Mouse (Mus musculus) forebrain, embryonic 14.5 days (tissue): ENCODE measurements at regions not wholly inside any gene's neighbourhood (a gene's known extent, or its start where the extent isn't known, plus 50 kb on each side); places are given as distances from the start of the nearest gene placed in this dataset.
A peak's percentile ranks its signal among the peaks of the same experiment; 100 is the strongest.

Experiments
- ATAC-seq: fragments of 200-750 bp; cut with Nextera tagmentation; 2 replicates; pipeline ENCODE4 v1.8.0; 2017; ENCODE audit warnings: mild to moderate bottlenecking, moderate library complexity
- DNase-seq: peaks from one replicate; pipeline ENCODE4 v3.0.0-alpha.2; 2015; ENCODE audit warnings: low spot score
- H3K27ac ChIP-seq: fragments of 300-500 bp; sonication (generic); 2 replicates; pipeline ENCODE4 v1.5.1; 2014; ENCODE audit warnings: low read depth, mild to moderate bottlenecking, control low read depth, low read length, moderate library complexity
- H3K27me3 ChIP-seq: fragments of 300-500 bp; sonication (generic); replicated peaks from 2 replicates; pipeline ENCODE4 v1.6.1; 2014; ENCODE audit warnings: low read length, control low read depth, mixed read lengths; ENCODE audit not compliant: control insufficient read depth, insufficient read depth
- H3K36me3 ChIP-seq: fragments of 300-500 bp; sonication (generic); 2 replicates; pipeline ENCODE4 v1.6.1; 2014; ENCODE audit warnings: low read length, control low read depth; ENCODE audit not compliant: control insufficient read depth, insufficient read depth
- H3K4me1 ChIP-seq: fragments of 300-500 bp; sonication (generic); 2 replicates; pipeline ENCODE4 v1.6.1; 2014; ENCODE audit warnings: antibody characterized with exemption, low read length, control low read depth; ENCODE audit not compliant: control insufficient read depth, insufficient read depth
- H3K4me2 ChIP-seq: fragments of 300-500 bp; sonication (generic); 2 replicates; pipeline ENCODE4 v1.6.1; 2014; ENCODE audit warnings: mild to moderate bottlenecking, control low read depth, low read length
- H3K4me3 ChIP-seq: fragments of 300-500 bp; sonication (generic); 2 replicates; pipeline ENCODE4 v1.5.1; 2014; ENCODE audit warnings: low read depth, low read length, control low read depth
- H3K9ac ChIP-seq: fragments of 300-500 bp; sonication (generic); 2 replicates; pipeline ENCODE4 v1.6.1; 2014; ENCODE audit warnings: mild to moderate bottlenecking, low read length, control low read depth, moderate library complexity
- H3K9me3 ChIP-seq: fragments of 300-500 bp; sonication (generic); replicated peaks from 2 replicates; pipeline ENCODE4 v1.6.1; 2016; ENCODE audit warnings: low read length, control low read depth, mixed read lengths; ENCODE audit not compliant: control insufficient read depth
- WGBS: fragments of 180-500 bp; shearing (Covaris S2); extraction: QIAGEN DNeasy Blood & Tissue Kit; methylation state at CpG from one replicate; pipeline ENCODE4 v1.1.7; 2014; 5-methylcytosine and 5-hydroxymethylcytosine counted together

DNA sequence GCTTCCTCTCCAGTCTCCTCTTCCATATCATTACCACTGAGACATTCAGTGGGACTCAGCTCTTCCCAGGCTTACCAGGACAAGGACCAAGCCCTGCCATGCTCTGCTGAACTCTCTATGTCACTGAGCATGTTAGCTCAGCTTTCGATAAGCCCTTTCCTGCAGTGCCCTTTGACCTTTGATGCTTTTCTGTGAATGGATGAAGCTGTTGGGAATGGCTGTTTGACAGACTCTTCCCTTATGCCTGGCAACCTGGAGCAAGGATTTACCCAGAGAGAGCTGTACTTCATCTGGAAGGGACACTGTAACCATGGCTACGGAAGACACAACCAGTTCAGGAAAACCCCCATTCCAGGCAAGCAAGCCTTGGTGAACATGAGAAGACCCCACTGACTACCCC lies 172.8 kb downstream of the Shq1 start:
- Histone ChIP-seq H3K9me3 (no peaks in the 10 kb centered on the region), H3K4me3 (no peak overlapping the region), H3K4me1 (peaks cover 14% of the 10 kb centered on the region), H3K27ac (no peak overlapping the region), H3K4me2 (no peak overlapping the region), H3K27me3 (no peaks in the 10 kb centered on the region), H3K9ac (no peak overlapping the region), H3K36me3 (no peaks in the 10 kb centered on the region)
- ATAC-seq (no peak), DNase-seq (no peak)
- 76% methylated on average over 2 of the region's 2 CpGs for WGBS

DNA sequence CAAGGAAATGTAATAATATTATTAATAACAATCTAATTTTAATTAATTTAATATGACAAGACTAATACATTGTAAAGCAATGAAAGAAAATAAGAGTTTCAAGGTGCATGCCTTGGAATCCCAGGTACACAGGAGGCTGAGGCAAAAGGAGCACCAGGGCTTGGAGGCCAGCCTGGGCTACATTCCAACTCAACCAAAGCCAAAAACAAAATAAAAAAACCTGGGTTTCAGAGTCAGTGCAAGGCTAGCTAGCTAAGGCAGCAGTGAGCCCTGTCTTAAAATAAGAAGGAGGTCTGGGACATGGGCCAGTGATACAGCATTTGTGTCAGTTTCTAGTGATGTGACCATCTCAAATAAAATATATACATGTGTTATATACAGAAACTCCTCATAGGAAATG lies 174.8 kb downstream of the Shq1 start:
- Histone ChIP-seq H3K9ac (no peak overlapping the region), H3K27me3 (no peaks in the 10 kb centered on the region), H3K9me3 (no peaks in the 10 kb centered on the region), H3K4me2 (no peak overlapping the region), H3K4me3 (no peak overlapping the region), H3K4me1 (0 out of 2 replicates have a peak, but pooled peaks cover 4% of the 10 kb centered on the region), H3K27ac (no peak overlapping the region), H3K36me3 (no peaks in the 10 kb centered on the region)
- ATAC-seq, result no peak
- no peak for DNase-seq

DNA sequence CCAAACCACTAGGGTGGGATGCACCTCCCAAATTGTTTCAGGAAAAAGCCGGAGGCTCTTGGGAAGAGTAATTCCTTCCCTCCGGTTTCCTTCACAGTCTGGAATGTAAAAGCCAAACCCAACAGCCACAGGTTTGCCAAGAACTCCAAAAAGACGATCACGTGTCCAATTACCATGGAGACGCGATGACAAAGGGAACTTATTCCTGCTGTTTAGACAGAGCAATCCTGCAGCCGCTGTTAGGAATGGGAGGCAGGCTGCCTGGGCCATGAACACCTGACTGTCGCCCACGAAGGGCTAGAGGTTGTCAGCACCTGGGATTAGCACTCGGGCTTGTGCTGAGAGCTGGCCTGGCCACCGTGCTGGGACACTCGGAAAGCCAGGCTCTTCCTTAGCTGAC lies 175.8 kb downstream of the Shq1 start:
- ATAC-seq, result peak; percentile 58
- Histone ChIP-seq H3K27ac (no peak overlapping the region), H3K9me3 (no peaks in the 10 kb centered on the region), H3K4me1 (0 out of 2 replicates have a peak, but pooled peaks cover 4% of the 10 kb centered on the region), H3K4me3 (no peak overlapping the region), H3K27me3 (no peaks in the 10 kb centered on the region), H3K36me3 (no peaks in the 10 kb centered on the region), H3K9ac (no peak overlapping the region), H3K4me2 (0 out of 2 replicates have a peak overlapping the region, but pooled peaks have one; percentile 16)
- DNase-seq, result peak; percentile 85
- WGBS, result 44% methylated on average over 12 of the region's 12 CpGs

DNA sequence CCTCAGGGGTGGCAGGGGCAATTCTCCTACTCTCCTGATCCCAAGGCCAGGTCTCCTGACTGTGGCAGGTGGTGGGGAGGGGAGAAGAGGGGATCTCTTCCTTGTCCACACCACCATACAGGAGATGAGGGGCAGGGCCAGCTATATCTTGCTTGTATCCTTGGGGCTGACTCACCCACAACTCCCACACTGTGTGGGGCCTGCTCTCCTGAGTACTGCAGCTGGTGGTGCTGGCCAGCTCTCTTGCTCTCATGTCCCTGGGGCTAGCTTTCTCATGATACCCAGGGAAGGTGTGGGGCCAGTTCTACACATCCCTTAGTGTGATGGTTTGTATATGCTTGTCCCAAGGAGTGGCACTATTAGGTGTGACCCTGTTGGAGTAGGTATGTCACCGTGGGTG lies 177.4 kb downstream of the Shq1 start:
- no peaks in the 10 kb centered on the region for H3K9me3 ChIP-seq
- H3K4me1 ChIP-seq, result 0 out of 2 replicates have a peak, but pooled peaks cover 4% of the 10 kb centered on the region
- no peak overlapping the region for H3K27ac ChIP-seq
- WGBS, result 82% methylated on average over 1 of the region's 1 CpGs
- H3K9ac ChIP-seq, result no peak overlapping the region
- DNase-seq, result no peak
- H3K4me3 ChIP-seq, result no peak overlapping the region
- no peak for ATAC-seq
- no peaks in the 10 kb centered on the region for H3K27me3 ChIP-seq
- no peak overlapping the region for H3K4me2 ChIP-seq
- H3K36me3 ChIP-seq, result no peaks in the 10 kb centered on the region

DNA sequence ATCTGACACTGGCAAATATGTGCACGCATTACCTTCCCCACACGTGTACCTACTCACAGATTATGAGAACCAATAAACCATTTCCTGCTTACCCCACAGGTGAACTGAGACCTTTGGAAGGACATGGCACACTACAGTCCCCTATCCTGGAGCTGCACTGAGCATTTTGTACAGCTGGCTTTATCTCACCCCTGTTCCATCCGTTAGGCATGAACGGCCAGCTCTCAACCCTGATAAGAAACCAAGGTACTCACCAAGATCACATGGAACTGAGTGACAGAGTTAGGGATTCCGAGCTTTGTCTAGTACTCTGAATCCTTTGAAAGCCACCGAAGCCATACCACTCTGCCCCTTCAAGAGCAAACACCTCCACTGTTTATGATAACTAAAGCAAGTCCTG lies 179.1 kb downstream of the Shq1 start:
- no peak for ATAC-seq
- WGBS, result 95% methylated on average over 6 of the region's 6 CpGs
- no peaks in the 10 kb centered on the region for H3K36me3 ChIP-seq

DNA sequence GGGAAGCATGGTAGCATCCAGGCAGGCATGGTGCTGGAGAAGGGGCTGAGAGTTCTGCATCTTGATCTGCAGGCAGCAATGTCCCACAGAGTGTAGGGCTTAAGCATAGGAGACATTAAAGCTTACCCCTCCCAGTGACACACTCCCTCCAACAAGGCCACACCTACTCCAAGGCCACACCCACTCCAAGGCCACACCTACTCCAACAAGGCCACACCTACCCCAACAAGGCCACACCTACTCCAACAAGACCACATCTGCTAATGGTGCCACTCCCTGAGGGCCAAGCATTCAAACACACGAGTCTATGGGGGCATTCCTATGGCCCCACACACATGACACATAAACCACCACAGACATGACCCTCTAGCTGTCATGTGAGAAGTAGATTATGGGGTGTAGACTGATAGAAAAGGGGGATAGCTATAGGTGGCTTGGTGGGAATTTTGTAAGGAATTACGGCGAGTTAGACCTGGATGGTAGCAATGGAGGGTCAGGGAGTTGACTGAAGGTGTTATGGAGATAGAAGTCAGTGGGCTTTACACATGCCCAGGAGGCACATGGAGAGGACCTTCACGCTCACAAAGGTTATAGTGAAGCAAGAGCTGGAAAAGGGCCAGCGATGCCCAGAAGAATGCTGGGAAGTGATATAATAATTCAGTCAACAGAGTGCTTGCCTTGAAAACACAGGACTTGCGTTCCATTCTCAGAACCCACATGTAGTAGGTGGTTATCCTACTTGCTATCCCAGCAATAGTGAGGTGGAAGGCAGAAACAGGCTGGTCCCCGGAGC lies 179.8 kb downstream of the Shq1 start:
- Histone ChIP-seq H3K4me3 (no peak overlapping the region), H3K9me3 (no peaks in the 10 kb centered on the region), H3K27ac (no peak overlapping the region), H3K27me3 (no peaks in the 10 kb centered on the region), H3K4me2 (no peak overlapping the region), H3K9ac (no peak overlapping the region), H3K4me1 (0 out of 2 replicates have a peak, but pooled peaks cover 4% of the 10 kb centered on the region), H3K36me3 (no peaks in the 10 kb centered on the region)
- WGBS, result 94% methylated on average over 7 of the region's 7 CpGs
- ATAC-seq, result no peak
- no peak for DNase-seq

More for the DNA sequence above, 179.1 kb downstream of the Shq1 start:
- Histone ChIP-seq H3K4me3 (no peak overlapping the region), H3K27ac (no peak overlapping the region), H3K4me1 (0 out of 2 replicates have a peak, but pooled peaks cover 4% of the 10 kb centered on the region), H3K9ac (no peak overlapping the region), H3K9me3 (no peaks in the 10 kb centered on the region), H3K4me2 (no peak overlapping the region), H3K27me3 (no peaks in the 10 kb centered on the region)
- DNase-seq, result no peak

DNA sequence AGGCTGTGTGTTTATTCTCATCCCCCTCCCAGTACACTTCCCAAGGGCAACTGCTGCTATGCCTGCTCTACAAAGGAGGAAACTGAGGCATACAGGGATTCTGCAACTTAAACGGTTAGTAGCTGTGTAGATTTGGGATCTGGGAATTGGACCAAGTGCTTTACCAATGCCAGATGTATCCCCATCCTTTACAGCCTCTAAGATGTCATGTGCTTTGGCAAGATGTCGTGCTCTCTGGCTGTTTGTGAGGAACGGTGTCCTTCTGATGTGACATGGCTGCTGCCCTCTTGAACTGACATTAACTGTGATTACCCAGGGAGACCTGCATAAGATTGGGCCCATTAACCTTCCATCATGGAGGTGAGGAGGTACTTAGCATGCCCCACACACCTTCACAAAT lies 187.1 kb downstream of the Shq1 start:
- Histone ChIP-seq H3K36me3 (no peaks in the 10 kb centered on the region), H3K27ac (no peak overlapping the region), H3K9me3 (peaks cover 5% of the 10 kb centered on the region), H3K4me3 (no peak overlapping the region), H3K27me3 (no peaks in the 10 kb centered on the region), H3K4me2 (no peak overlapping the region), H3K4me1 (no peaks in the 10 kb centered on the region), H3K9ac (no peak overlapping the region)
- ATAC-seq (no peak), DNase-seq (no peak)
- 83% methylated on average over 3 of the region's 3 CpGs for WGBS

DNA sequence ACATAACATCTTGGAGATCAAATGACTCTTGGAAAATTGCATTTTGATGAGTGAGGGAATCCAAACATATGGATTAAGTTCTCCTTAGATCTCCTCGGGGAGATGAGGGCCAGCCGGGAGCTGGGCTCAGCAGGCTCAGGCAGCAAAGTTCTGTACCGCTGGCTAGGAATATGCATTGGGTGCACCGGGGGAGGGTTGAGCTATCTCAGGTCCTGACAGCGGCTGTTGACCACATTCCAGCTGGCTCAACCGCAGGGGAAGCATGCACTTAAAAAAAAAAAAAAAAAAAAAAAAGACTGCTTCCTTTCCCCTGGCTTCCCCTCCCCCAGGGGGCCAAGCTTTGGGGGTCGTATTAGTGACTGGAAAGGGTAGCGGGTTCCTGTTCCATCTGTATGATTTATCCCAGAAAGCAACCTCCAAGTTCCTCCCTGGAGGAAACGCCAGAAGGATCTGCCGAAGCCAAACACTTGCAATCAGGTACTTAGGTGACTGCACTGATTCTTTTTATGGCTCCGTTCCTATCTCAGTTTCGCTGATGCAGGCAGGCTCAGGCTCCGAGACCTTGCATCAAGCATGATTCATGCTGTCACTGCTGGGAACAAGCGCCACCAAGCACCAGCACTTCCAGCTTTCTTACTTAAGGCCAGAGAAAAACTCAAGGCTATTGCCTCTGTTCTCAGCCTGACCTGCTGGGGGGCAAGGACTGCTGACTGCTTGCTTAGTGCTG lies 187.7 kb downstream of the Shq1 start:
- Histone ChIP-seq H3K9me3 (peaks cover 5% of the 10 kb centered on the region), H3K27me3 (no peaks in the 10 kb centered on the region), H3K36me3 (no peaks in the 10 kb centered on the region), H3K9ac (no peak overlapping the region), H3K4me1 (no peaks in the 10 kb centered on the region), H3K27ac (no peak overlapping the region), H3K4me2 (no peak overlapping the region), H3K4me3 (no peak overlapping the region)
- DNase-seq (no peak), ATAC-seq (no peak)
- 19% methylated on average over 14 of the region's 14 CpGs for WGBS

DNA sequence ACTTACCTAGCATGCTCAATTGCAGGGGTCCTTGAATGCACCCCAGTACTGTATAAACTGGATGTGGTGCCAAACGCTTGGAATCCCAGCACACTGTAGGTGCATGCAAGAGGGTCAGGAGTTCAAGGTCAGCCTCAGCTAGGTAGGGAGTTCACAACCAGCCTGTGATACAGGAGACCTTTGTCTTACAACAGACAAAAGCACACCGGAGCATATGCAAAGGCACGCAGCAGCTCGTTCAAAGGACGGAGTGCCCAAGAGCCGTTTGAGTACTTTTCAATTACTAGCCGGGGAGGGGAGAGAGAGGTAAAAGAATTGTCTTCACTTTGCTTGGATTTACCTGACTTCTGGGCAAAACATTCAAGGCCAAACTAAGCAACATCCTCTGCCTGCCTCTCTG lies 188.4 kb downstream of the Shq1 start:
- H3K9me3 ChIP-seq, result peaks cover 5% of the 10 kb centered on the region
- no peak overlapping the region for H3K27ac ChIP-seq
- no peak overlapping the region for H3K4me3 ChIP-seq
- 21% methylated on average over 7 of the region's 7 CpGs for WGBS
- no peaks in the 10 kb centered on the region for H3K36me3 ChIP-seq
- H3K27me3 ChIP-seq, result no peaks in the 10 kb centered on the region
- H3K4me1 ChIP-seq, result no peaks in the 10 kb centered on the region
- ATAC-seq (no peak), DNase-seq (no peak)
- no peak overlapping the region for H3K4me2 ChIP-seq
- H3K9ac ChIP-seq, result no peak overlapping the region
